Mouse (Mus musculus) v-Abl transformed pro-B cells (cell line): ENCODE data around the gene Usp32.

Source experiments
- in situ Hi-C, 2 experiments: fragments of 400-800 bp; cut with MboI; formaldehyde crosslinking; loops; one replicate each; pipeline ENCODE4 v1.15.1; 2025; ENCODE audit not compliant: unreplicated experiment in 2 of 2

Usp32 gene

GRCm38 (mm10) chr11:85126257-85127102 is 13.5 kb downstream of the Usp32 start:
- in situ Hi-C loops = no loop called here

GRCm38 (mm10) chr11:85123267-85123992 is 16.5 kb downstream of the Usp32 start:
- in situ Hi-C loops = no loop called here

GRCm38 (mm10) chr11:85122073-85122472 is 17.9 kb downstream of the Usp32 start:
- in situ Hi-C loops = no loop called here

GRCm38 (mm10) chr11:85117160-85117559 is 22.8 kb downstream of the Usp32 start:
- in situ Hi-C loops = no loop called here

- in situ Hi-C loops = no loop called here
Measured at GRCm38 (mm10) chr11:85116084-85116844, 23.7 kb downstream of the Usp32 start.

- in situ Hi-C loops = no loop called here
Measured at GRCm38 (mm10) chr11:85109957-85110356, 30.0 kb downstream of the Usp32 start.

- in situ Hi-C loops = no loop called here
Measured at GRCm38 (mm10) chr11:85107217-85107616, 32.7 kb downstream of the Usp32 start.

- in situ Hi-C loops = no loop called here
Measured at GRCm38 (mm10) chr11:85105836-85106235, 34.1 kb downstream of the Usp32 start.

GRCm38 (mm10) chr11:85103763-85104162 is 36.2 kb downstream of the Usp32 start:
- in situ Hi-C loops = no loop called here

- in situ Hi-C loops = no loop called here
Measured at GRCm38 (mm10) chr11:85095116-85095515, 44.8 kb downstream of the Usp32 start.

GRCm38 (mm10) chr11:85086253-85086652 is 53.7 kb downstream of the Usp32 start:
- in situ Hi-C loops = no loop called here

- in situ Hi-C loops = no loop called here
Measured at GRCm38 (mm10) chr11:85067871-85068270, 72.1 kb downstream of the Usp32 start.

- in situ Hi-C loops = no loop called here
Measured at GRCm38 (mm10) chr11:85058562-85058961, 81.4 kb downstream of the Usp32 start.

- in situ Hi-C loops = no loop called here
Measured at GRCm38 (mm10) chr11:85057544-85057943, 82.4 kb downstream of the Usp32 start.

- in situ Hi-C loops = no loop called here
Measured at GRCm38 (mm10) chr11:85056901-85057300, 83.1 kb downstream of the Usp32 start.

- in situ Hi-C loops = no loop called here
Measured at GRCm38 (mm10) chr11:85055561-85055960, 84.4 kb downstream of the Usp32 start.

GRCm38 (mm10) chr11:85039256-85039655 is 100.7 kb downstream of the Usp32 start:
- in situ Hi-C loops = no loop called here

- in situ Hi-C loops = no loop called here
Measured at GRCm38 (mm10) chr11:85013121-85013520, 126.8 kb downstream of the Usp32 start.

GRCm38 (mm10) chr11:85003566-85003965 is 136.4 kb downstream of the Usp32 start:
- in situ Hi-C loops = no loop called here

- in situ Hi-C loops = no loop called here
Measured at GRCm38 (mm10) chr11:84995241-84995640, 144.7 kb downstream of the Usp32 start.

GRCm38 (mm10) chr11:84992996-84993395 is 147.0 kb downstream of the Usp32 start:
- in situ Hi-C loops = no loop called here
